Mouse (Mus musculus): ENCODE results near the gene Bloc1s3. TPM values are rescaled to one million over a fixed set of nuclear protein-coding genes. Genes with fewer than 3 reads are reported as not detected.

The Bloc1s3 gene
- polyA plus RNA-seq, 1 experiment from 2014 or later: 1.4 TPM

DNA sequence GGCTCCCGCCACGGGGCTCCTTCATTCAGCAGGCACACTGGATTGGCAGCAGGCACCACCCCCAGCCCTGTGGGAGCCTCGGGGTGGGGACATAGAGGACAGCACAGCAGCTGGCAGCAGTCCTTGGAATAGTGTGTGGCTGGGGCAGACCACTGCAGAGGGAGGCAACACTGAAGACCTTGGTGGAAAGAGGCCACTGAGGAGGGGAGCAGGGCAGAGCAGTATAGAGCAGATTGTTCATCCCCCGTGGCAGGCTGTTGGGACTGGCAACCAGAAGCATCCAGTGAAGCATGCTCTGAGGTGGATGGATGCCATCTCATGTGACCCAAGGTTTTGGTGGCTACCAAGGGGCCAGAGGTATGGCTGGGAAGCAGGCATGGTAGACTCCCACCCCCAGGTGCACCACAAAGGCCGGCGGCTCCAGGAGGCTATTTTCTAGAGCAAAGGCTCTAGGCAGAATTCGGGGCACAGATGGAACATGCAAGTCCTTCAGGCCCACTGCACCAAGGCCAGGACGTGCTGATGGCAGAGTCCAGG lies 34.1 kb upstream of the Bloc1s3 start:
- Histone ChIP-seq H3K27ac (ENCODE audit: low read length) (peak overlapping the region; percentile 4; the same call in 1 of the 2 replicates), H3K4me2 (ENCODE audit: low read depth, low read length) (no peak overlapping the region), H3K9ac (ENCODE audit: low read depth, low read length) (0 out of 2 replicates have a peak overlapping the region, but pooled peaks have one; percentile 24), H3K4me3 (ENCODE audit: low read length) (no peak overlapping the region), H3K4me1 (ENCODE audit: control insufficient read depth, insufficient read depth, low read length) (peaks cover 25% of the 10 kb centered on the region), H3K27me3 (replicated peaks; ENCODE audit: control insufficient read depth, insufficient read depth, low read length) (no peaks in the 10 kb centered on the region), H3K36me3 (ENCODE audit: control insufficient read depth, insufficient read depth, low read length) (no peaks in the 10 kb centered on the region), H3K9me3 (ENCODE audit: control insufficient read depth, low read length) (no peaks in the 10 kb centered on the region)
- peak; percentile 46; the same call in 1 of the 2 replicates for ATAC-seq
- 70% methylated on average over 8 of the region's 8 CpGs for WGBS

DNA sequence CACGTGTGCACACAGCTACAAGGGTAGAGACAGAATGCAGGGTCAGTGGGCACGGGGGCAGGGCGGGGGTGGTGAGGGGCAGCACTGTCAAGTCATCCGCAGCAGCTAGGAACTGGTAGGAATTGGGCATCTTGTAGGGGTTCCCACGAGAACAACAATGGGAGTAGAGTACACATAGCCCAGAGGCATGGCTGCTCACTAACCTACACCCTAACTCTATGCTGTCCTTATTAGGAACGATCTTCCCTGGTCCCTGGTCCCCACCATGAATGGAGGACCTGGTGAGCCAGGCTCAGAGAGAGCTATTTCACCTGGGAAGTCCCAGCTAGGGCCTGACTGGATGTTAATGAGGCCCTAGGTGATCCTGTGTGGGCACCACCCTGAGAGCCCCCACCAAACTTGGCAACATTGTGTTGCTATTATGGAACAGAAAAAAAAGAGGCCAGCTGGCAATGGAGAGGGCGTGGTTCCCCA lies 33.6 kb upstream of the Bloc1s3 start:
- H3K4me1 ChIP-seq (ENCODE audit: control insufficient read depth, insufficient read depth, low read length): peaks cover 25% of the 10 kb centered on the region
- 0 out of 2 replicates have a peak overlapping the region, but pooled peaks have one; percentile 24 for H3K9ac ChIP-seq (ENCODE audit: low read depth, low read length)
- H3K27me3 ChIP-seq (replicated peaks; ENCODE audit: control insufficient read depth, insufficient read depth, low read length): no peaks in the 10 kb centered on the region
- no peaks in the 10 kb centered on the region for H3K9me3 ChIP-seq (ENCODE audit: control insufficient read depth, low read length)
- no peak overlapping the region for H3K4me2 ChIP-seq (ENCODE audit: low read depth, low read length)
- H3K4me3 ChIP-seq (ENCODE audit: low read length): no peak overlapping the region
- WGBS: 78% methylated on average over 7 of the region's 7 CpGs
- no peaks in the 10 kb centered on the region for H3K36me3 ChIP-seq (ENCODE audit: control insufficient read depth, insufficient read depth, low read length)
- peak; percentile 6; the same call in 1 of the 2 replicates for ATAC-seq
- peak overlapping the region; percentile 4; the same call in 1 of the 2 replicates for H3K27ac ChIP-seq (ENCODE audit: low read length)

DNA sequence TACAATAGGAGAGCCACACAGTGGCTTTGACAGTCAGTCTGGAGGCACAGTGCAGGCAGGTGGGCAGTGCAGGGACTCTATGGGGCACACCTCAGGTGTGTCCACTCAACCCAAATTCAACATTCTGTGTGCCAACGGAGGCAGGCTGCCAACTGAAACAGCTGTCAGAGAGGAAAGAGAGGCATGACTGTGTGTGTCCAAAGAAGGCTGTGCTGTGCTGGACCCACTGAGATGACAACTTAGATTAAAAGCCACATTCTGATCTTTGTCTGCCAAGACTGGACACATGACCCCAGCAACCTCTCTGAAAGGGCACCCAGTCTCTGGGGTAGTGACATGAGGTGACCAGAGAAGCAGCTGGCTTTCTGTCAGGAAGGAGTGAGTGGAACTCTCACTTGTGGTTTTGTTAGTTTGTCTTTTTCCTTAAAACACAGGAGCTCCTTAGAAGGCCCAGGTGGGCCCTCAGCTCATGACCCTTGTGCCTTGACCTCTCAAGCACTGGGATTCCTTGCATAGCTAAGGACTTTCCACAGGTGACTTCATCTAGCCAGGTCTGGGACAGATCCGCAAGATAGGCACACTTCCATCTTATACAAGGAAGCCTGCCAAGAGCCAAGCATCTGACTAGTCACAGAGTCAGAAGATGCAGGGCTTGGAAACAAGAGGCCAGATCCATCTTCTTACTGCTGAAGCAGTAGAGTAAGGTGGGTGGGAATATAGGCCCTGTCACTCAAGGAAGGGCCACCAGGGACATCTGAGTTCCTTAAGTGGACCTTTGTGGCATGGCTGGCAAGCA lies 32.8 kb upstream of the Bloc1s3 start:
- ATAC-seq: no peak
- Histone ChIP-seq H3K9me3 (ENCODE audit: control insufficient read depth, low read length) (no peaks in the 10 kb centered on the region), H3K36me3 (ENCODE audit: control insufficient read depth, insufficient read depth, low read length) (no peaks in the 10 kb centered on the region), H3K4me1 (ENCODE audit: control insufficient read depth, insufficient read depth, low read length) (peaks cover 18% of the 10 kb centered on the region), H3K4me2 (ENCODE audit: low read depth, low read length) (no peak overlapping the region), H3K27me3 (replicated peaks; ENCODE audit: control insufficient read depth, insufficient read depth, low read length) (no peaks in the 10 kb centered on the region), H3K4me3 (ENCODE audit: low read length) (no peak overlapping the region), H3K9ac (ENCODE audit: low read depth, low read length) (no peak overlapping the region), H3K27ac (ENCODE audit: low read length) (no peak overlapping the region)
- 83% methylated on average over 2 of the region's 2 CpGs for WGBS

DNA sequence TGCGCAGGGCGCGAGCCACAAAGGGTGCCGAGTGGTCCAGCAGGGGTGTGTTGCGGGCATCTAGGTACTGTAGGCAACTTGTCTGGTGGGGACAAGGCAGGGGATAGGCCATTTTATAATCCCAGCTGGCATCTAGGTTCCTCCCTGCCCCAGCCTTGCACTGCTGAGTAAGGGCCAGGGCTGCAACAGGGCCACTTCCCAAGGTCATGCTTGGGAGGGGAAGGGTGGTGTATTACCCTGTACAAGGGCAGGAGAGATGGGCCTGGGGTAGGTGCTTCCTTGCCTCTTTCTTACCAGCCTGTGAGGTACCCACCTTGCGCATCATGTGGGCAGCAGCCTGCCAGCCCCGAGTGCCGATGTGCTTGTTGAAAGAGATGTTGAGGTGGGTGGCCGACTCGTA lies 26.5 kb upstream of the Bloc1s3 start:
- Histone ChIP-seq H3K9me3 (ENCODE audit: control insufficient read depth, low read length) (no peaks in the 10 kb centered on the region), H3K4me3 (ENCODE audit: low read length) (no peak overlapping the region), H3K4me1 (ENCODE audit: control insufficient read depth, insufficient read depth, low read length) (no peaks in the 10 kb centered on the region), H3K36me3 (ENCODE audit: control insufficient read depth, insufficient read depth, low read length) (peaks cover 24% of the 10 kb centered on the region; the same call in 1 of the 2 replicates), H3K27ac (ENCODE audit: low read length) (no peak overlapping the region), H3K4me2 (ENCODE audit: low read depth, low read length) (no peak overlapping the region), H3K27me3 (replicated peaks; ENCODE audit: control insufficient read depth, insufficient read depth, low read length) (no peaks in the 10 kb centered on the region), H3K9ac (ENCODE audit: low read depth, low read length) (no peak overlapping the region)
- WGBS: 91% methylated on average over 10 of the region's 10 CpGs
- no peak for ATAC-seq

DNA sequence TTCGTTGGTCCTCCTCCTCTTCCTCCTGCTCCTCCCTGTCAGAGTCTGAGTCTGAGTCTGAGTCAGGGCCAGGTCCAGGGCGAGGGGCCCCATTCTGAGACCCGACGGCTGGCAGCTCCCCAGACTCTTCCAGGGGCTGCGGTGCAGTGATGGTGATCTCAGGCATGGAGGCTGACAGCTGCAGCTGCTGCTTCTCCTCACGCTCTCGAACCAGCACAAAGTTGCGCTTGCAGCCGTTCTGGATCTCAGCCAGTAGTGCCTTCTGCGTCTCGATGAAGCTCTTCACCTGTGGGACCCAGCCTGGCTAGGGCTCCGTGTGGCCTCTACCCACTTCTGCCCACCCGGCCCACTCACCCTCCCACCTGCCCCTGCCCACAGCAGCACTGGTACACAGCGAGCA lies 24.1 kb upstream of the Bloc1s3 start:
- no peak overlapping the region for H3K9ac ChIP-seq (ENCODE audit: low read depth, low read length)
- H3K9me3 ChIP-seq (ENCODE audit: control insufficient read depth, low read length): no peaks in the 10 kb centered on the region
- no peaks in the 10 kb centered on the region for H3K4me1 ChIP-seq (ENCODE audit: control insufficient read depth, insufficient read depth, low read length)
- ATAC-seq: no peak
- no peaks in the 10 kb centered on the region for H3K27me3 ChIP-seq (replicated peaks; ENCODE audit: control insufficient read depth, insufficient read depth, low read length)
- WGBS: 85% methylated on average over 14 of the region's 14 CpGs
- H3K4me2 ChIP-seq (ENCODE audit: low read depth, low read length): no peak overlapping the region
- H3K4me3 ChIP-seq (ENCODE audit: low read length): no peak overlapping the region
- H3K27ac ChIP-seq (ENCODE audit: low read length): no peak overlapping the region
- peaks cover 27% of the 10 kb centered on the region for H3K36me3 ChIP-seq (ENCODE audit: control insufficient read depth, insufficient read depth, low read length)

GRCm38 (mm10) chr7:19531077-19531476 lies 22.9 kb upstream of the Bloc1s3 start:
- Histone ChIP-seq H3K9ac (ENCODE audit: low read depth, low read length) (no peak overlapping the region), H3K36me3 (ENCODE audit: control insufficient read depth, insufficient read depth, low read length) (peaks cover 27% of the 10 kb centered on the region), H3K27ac (ENCODE audit: low read length) (no peak overlapping the region), H3K9me3 (ENCODE audit: control insufficient read depth, low read length) (no peaks in the 10 kb centered on the region), H3K4me2 (ENCODE audit: low read depth, low read length) (no peak overlapping the region), H3K4me3 (ENCODE audit: low read length) (no peak overlapping the region), H3K27me3 (replicated peaks; ENCODE audit: control insufficient read depth, insufficient read depth, low read length) (no peaks in the 10 kb centered on the region), H3K4me1 (ENCODE audit: control insufficient read depth, insufficient read depth, low read length) (no peaks in the 10 kb centered on the region)
- ATAC-seq: peak; percentile 79
- WGBS: 65% methylated on average over 10 of the region's 10 CpGs

DNA sequence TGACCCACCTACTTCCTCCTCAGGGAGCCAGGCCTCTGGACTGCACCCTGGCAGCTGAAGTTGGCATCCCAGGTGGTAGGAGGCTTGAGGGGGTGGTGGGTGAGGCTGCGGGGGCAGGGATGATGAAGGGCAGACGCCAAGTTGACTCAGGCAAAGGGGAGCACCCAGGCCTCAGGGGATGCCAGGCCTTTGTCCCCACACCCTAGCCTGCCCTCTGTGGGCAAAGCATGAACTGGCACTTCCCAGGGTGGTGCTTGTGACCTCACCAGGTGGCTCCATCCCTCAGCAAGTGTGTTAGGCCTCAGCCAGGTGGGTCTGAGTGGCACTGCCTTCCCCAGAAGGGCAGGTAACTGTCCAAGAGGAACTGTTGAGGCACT lies 16.9 kb upstream of the Bloc1s3 start:
- ATAC-seq: no peak
- no peak overlapping the region for H3K4me3 ChIP-seq (ENCODE audit: low read length)
- no peak overlapping the region for H3K9ac ChIP-seq (ENCODE audit: low read depth, low read length)
- WGBS: 58% methylated on average over 2 of the region's 2 CpGs
- H3K36me3 ChIP-seq (ENCODE audit: control insufficient read depth, insufficient read depth, low read length): peaks cover 3% of the 10 kb centered on the region; the same call in 1 of the 2 replicates
- H3K27me3 ChIP-seq (replicated peaks; ENCODE audit: control insufficient read depth, insufficient read depth, low read length): peaks cover 53% of the 10 kb centered on the region
- no peak overlapping the region for H3K27ac ChIP-seq (ENCODE audit: low read length)
- no peak overlapping the region for H3K4me2 ChIP-seq (ENCODE audit: low read depth, low read length)
- H3K9me3 ChIP-seq (ENCODE audit: control insufficient read depth, low read length): no peaks in the 10 kb centered on the region
- H3K4me1 ChIP-seq (ENCODE audit: control insufficient read depth, insufficient read depth, low read length): peaks cover 19% of the 10 kb centered on the region

- H3K4me2 ChIP-seq (ENCODE audit: low read depth, low read length): peak overlapping the region; percentile 77
- peaks cover 2% of the 10 kb centered on the region; the same call in 1 of the 2 replicates for H3K36me3 ChIP-seq (ENCODE audit: control insufficient read depth, insufficient read depth, low read length)
- no peak overlapping the region for H3K27ac ChIP-seq (ENCODE audit: low read length)
- H3K9me3 ChIP-seq (ENCODE audit: control insufficient read depth, low read length): no peaks in the 10 kb centered on the region
- peaks cover 21% of the 10 kb centered on the region for H3K4me1 ChIP-seq (ENCODE audit: control insufficient read depth, insufficient read depth, low read length)
- H3K4me3 ChIP-seq (ENCODE audit: low read length): peak overlapping the region; percentile 46
- H3K9ac ChIP-seq (ENCODE audit: low read depth, low read length): peak overlapping the region; percentile 53; the same call in 1 of the 2 replicates
- 14% methylated on average over 24 of the region's 24 CpGs for WGBS
- peak; percentile 29 for ATAC-seq
- peaks cover 58% of the 10 kb centered on the region for H3K27me3 ChIP-seq (replicated peaks; ENCODE audit: control insufficient read depth, insufficient read depth, low read length)
These were observed 16.4 kb upstream of the Bloc1s3 start for GRCm38 (mm10) chr7:19524420-19525104.

GRCm38 (mm10) chr7:19523757-19524419 lies 15.7 kb upstream of the Bloc1s3 start:
- peak; percentile 53 for ATAC-seq
- 1% methylated on average over 64 of the region's 64 CpGs for whole genome bisulfite sequencing
- peaks cover 65% of the 10 kb centered on the region for H3K27me3 ChIP-seq (replicated peaks; ENCODE audit: control insufficient read depth, insufficient read depth, low read length)

More at GRCm38 (mm10) chr7:19523757-19524419, 15.7 kb upstream of the Bloc1s3 start:
- H3K36me3 ChIP-seq (ENCODE audit: control insufficient read depth, insufficient read depth, low read length): no peaks in the 10 kb centered on the region; the same call in 1 of the 2 replicates
- peak overlapping the region; percentile 46 for H3K4me3 ChIP-seq (ENCODE audit: low read length)
- peak overlapping the region; percentile 77 for H3K4me2 ChIP-seq (ENCODE audit: low read depth, low read length)
- no peaks in the 10 kb centered on the region for H3K9me3 ChIP-seq (ENCODE audit: control insufficient read depth, low read length)
- no peak overlapping the region for H3K27ac ChIP-seq (ENCODE audit: low read length)
- H3K4me1 ChIP-seq (ENCODE audit: control insufficient read depth, insufficient read depth, low read length): peaks cover 21% of the 10 kb centered on the region
- H3K9ac ChIP-seq (ENCODE audit: low read depth, low read length): peak overlapping the region; percentile 53; the same call in 1 of the 2 replicates

All from intestine, embryonic 16.5 days (tissue).